Mouse (Mus musculus) lung, postnatal 0 days (tissue): Measurements from ENCODE around the gene Capn11. TPM values are rescaled to one million over a fixed set of nuclear protein-coding genes. Genes with fewer than 3 reads are reported as not detected.

ENCODE experiments used
- ATAC-seq: fragments of 200-750 bp; cut with Nextera tagmentation; 2 replicates; pipeline ENCODE4 v1.8.0; 2017; ENCODE audit warnings: moderate library complexity
- DNase-seq: peaks from one replicate; pipeline ENCODE4 v3.0.0-alpha.2; 2016; ENCODE audit warnings: low spot score
- H3K27ac ChIP-seq: fragments of 300-500 bp; sonication (generic); 2 replicates; pipeline ENCODE4 v1.5.1; 2014; ENCODE audit warnings: antibody characterized with exemption, mild to moderate bottlenecking, low read length, mixed read lengths
- H3K27me3 ChIP-seq: fragments of 300-500 bp; sonication (generic); replicated peaks from 2 replicates; pipeline ENCODE4 v1.6.1; 2014; ENCODE audit warnings: low read length, mixed read lengths; ENCODE audit not compliant: insufficient read depth
- H3K36me3 ChIP-seq: fragments of 300-500 bp; sonication (generic); 2 replicates; pipeline ENCODE4 v1.6.1; 2014; ENCODE audit warnings: low read length, mixed read lengths; ENCODE audit not compliant: insufficient read depth
- H3K4me1 ChIP-seq: fragments of 300-500 bp; sonication (generic); 2 replicates; pipeline ENCODE4 v1.6.1; 2014; ENCODE audit warnings: antibody characterized with exemption, low read depth, low read length, mixed read lengths; ENCODE audit not compliant: insufficient read depth
- H3K4me2 ChIP-seq: fragments of 300-500 bp; sonication (generic); replicated peaks from 2 replicates; pipeline ENCODE4 v1.6.1; 2014; ENCODE audit warnings: low read depth, mild to moderate bottlenecking, low read length, moderate library complexity, mixed read lengths
- H3K4me3 ChIP-seq: fragments of 300-500 bp; sonication (generic); 2 replicates; pipeline ENCODE4 v1.5.1; 2014; ENCODE audit warnings: low read depth, low read length
- H3K9ac ChIP-seq: fragments of 300-500 bp; sonication (generic); replicated peaks from 2 replicates; pipeline ENCODE4 v1.6.1; 2014; ENCODE audit warnings: low read depth, mild to moderate bottlenecking
- H3K9me3 ChIP-seq: fragments of 300-500 bp; sonication (generic); 2 replicates; pipeline ENCODE4 v1.6.1; 2016; ENCODE audit warnings: low read length, mixed read lengths
- CTCF ChIP-seq: IDR thresholded peaks from 2 replicates; pipeline ENCODE4 v1.5.1; 2016; ENCODE audit warnings: antibody characterized with exemption, mild to moderate bottlenecking
- EP300 ChIP-seq: IDR thresholded peaks from 2 replicates; pipeline ENCODE4 v1.6.1; 2016; ENCODE audit warnings: antibody characterized with exemption, mild to moderate bottlenecking, control low read depth
- WGBS: fragments of 180-500 bp; shearing (Covaris S2); extraction: QIAGEN DNeasy Blood & Tissue Kit; methylation state at CpG from one replicate; pipeline ENCODE4 v1.1.7; 2014; 5-methylcytosine and 5-hydroxymethylcytosine counted together
- polyA plus RNA-seq: library from polyadenylated mRNA; unstranded; fragments of >200 nt; fragmentation: Nextera tagmentation; extraction: Ambion mirVana; gene quantifications from 2 replicates; pipeline ENCODE4 v1.2.1, GENCODE M21; 2015

Gene Capn11
- polyA plus RNA-seq, 1 experiment from 2014 or later: not detected

GRCm38 (mm10) chr17:45581567-45581983, 77.5 kb downstream of the Capn11 start:
- H3K4me1 ChIP-seq: peaks cover 30% of the 10 kb centered on the region
- WGBS: 4% methylated on average over 2 of the region's 2 CpGs
- ATAC-seq (peak; percentile 37), DNase-seq (peak; percentile 95)
- H3K36me3 ChIP-seq: no peaks in the 10 kb centered on the region
- TF ChIP-seq CTCF: peak; percentile 97
- TF ChIP-seq EP300: peak; percentile 5; the same call in 1 of the 2 replicates
- H3K9me3 ChIP-seq: no peaks in the 10 kb centered on the region
- peak overlapping the region; percentile 80 for H3K27ac ChIP-seq
- 0 out of 2 replicates have a peak overlapping the region, but pooled peaks have one; percentile 19 for H3K4me2 ChIP-seq
- H3K27me3 ChIP-seq: no peaks in the 10 kb centered on the region
- no peak overlapping the region for H3K4me3 ChIP-seq
- H3K9ac ChIP-seq: no peak overlapping the region

DNA sequence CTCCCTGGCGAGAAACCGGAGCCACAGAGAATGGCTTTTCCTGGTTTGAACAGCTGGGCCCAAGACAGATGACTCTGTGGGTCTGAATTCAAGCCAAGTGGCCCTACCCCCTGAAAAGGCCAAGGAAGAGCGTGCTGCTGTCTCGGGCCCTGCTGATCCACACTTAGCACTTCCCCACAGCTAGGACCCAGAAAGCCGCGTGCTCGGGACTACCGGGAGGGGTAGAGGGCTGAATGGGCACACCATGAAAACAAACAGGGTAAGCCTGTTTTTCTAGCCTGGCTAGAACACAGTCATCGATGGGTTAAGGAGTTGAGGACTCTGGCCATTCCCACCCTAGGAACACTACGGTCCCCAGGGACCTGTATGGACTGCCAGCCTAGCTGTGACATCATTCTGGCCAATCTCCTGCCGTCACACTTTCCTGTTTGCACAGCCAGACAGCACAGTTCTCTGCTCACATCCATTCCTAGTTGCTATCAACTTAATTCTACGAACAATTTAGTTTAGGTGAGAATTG, 78.1 kb downstream of the Capn11 start:
- Histone ChIP-seq H3K27me3 (no peaks in the 10 kb centered on the region), H3K9me3 (no peaks in the 10 kb centered on the region), H3K4me2 (peak overlapping the region; percentile 19; the same call in 1 of the 2 replicates), H3K4me1 (peaks cover 30% of the 10 kb centered on the region), H3K27ac (peak overlapping the region; percentile 80), H3K9ac (no peak overlapping the region), H3K4me3 (no peak overlapping the region), H3K36me3 (no peaks in the 10 kb centered on the region)
- 17% methylated on average over 12 of the region's 12 CpGs for WGBS
- TF ChIP-seq EP300 (peak; percentile 80), CTCF (no peak)
- DNase-seq: peak; percentile 82
- peak; percentile 58 for ATAC-seq

Other genes with a start within 250 kb of the Capn11 start
- gene Cdc5l, start 225.6 kb downstream of the Capn11 start, polyA plus RNA-seq: 30.3 and 37.8 TPM in 2 replicates
- gene Spats1, start 183.9 kb downstream of the Capn11 start, polyA plus RNA-seq: 0.19 and 0.37 TPM in 2 replicates
- gene Aars2, start 152.5 kb downstream of the Capn11 start, polyA plus RNA-seq: 5.9 and 6.0 TPM in 2 replicates
- gene Tcte1, start 135.9 kb downstream of the Capn11 start, polyA plus RNA-seq: 2.7 and 2.8 TPM in 2 replicates
- 0.07 and 0.12 TPM in 2 replicates for gene Tmem151b, start 109.6 kb downstream of the Capn11 start, polyA plus RNA-seq
- 2.4 and 5.0 TPM in 2 replicates for gene Nfkbie, start 103.6 kb downstream of the Capn11 start, polyA plus RNA-seq
- 84.8 and 85.1 TPM in 2 replicates for gene Slc35b2, start 95.5 kb downstream of the Capn11 start, polyA plus RNA-seq
- gene Hsp90ab1, start 86.1 kb downstream of the Capn11 start, polyA plus RNA-seq: 607 and 696 TPM in 2 replicates
- gene Slc29a1, start 59.7 kb downstream of the Capn11 start, polyA plus RNA-seq: 99.8 and 120 TPM in 2 replicates
- gene Mymx, start 57.2 kb downstream of the Capn11 start, polyA plus RNA-seq: not detected in 2 replicates
- gene Mrpl14, start 27.0 kb upstream of the Capn11 start, polyA plus RNA-seq: 224 and 234 TPM in 2 replicates
- 78.5 and 88.2 TPM in 2 replicates for gene Tmem63b, start 27.6 kb upstream of the Capn11 start, polyA plus RNA-seq
- not detected in 2 replicates for gene 1600014C23Rik, start 74.5 kb upstream of the Capn11 start, polyA plus RNA-seq